Mouse (Mus musculus): ENCODE measurements around the gene Inf2. TPM values are rescaled to one million over a fixed set of nuclear protein-coding genes. Genes with fewer than 3 reads are reported as not detected.

The Inf2 gene
- total RNA-seq, 2 experiments from 2014 or later = 23.3 to 27.7 TPM

DNA sequence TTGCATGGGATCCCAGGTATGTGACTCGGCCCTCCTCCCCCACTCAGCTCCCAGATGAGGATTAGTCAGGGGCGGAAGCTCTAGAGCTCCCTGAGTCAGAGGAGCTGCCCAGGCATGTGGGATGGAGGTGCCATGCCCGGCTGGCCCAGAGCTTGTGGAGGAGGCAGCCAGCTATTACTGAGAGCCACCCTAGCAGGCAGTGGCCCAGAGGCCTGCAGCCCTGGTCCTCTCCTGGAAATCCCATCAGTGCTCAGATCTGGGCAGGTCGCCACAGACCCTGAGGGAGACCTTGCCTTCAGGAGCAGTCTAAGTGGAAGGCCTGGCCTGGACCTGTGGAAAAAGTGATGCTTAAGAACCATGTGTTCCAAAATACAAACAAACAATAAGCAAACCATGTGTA is 7.0 kb downstream of the Inf2 start:
- peak; percentile 71 to 76 for DNase-seq

DNA sequence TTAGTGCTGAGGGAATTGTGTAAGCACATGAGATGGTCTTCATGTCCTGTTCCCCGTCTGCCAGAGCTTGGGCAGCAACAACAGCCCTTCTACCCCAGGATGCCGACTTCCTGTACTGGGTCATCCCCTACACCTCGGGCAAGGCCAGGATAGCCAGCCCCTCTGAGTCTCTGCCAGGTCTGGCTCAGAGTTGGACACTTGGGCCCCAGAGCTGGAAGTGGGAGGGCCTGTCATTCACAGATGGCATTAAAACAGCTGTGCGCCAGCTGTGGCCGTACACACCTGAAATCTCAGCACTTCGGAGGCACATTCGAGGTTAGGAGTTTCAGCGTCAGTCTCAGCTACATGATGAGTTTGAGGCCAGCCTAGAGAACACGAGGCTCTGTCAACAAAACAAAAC is 7.9 kb downstream of the Inf2 start:
- DNase-seq = peak in 1 of 2 experiments; percentile 57

DNA sequence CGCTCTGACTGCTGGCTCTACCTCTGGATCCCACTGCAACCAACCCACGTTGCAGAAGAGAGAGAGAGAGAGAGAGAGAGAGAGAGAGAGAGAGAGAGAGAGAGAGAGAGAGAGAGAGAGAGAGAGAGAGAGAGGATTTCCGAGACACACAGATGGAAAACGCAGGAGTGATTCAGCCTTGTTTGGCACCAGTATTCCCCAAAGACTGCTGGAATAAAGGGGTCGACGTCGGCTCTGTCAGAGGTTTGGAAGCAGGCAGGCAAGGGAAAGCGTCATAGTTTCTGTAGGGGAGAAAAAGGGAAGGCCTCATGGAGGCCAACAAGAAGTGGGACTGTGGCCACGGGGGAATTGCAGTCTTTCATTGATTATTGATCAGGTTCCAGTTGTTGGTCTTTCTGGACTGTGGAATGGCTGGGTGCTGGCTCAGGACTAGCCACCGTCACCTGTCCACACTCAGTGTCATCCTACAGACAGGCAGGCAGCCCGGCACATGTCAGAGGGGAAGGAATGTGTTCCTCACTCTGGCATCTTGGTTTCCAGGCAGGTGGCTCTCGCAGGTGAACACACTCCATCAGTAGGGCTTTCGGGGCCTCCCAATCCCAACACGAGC is 8.4 kb downstream of the Inf2 start:
- no peak for DNase-seq

DNA sequence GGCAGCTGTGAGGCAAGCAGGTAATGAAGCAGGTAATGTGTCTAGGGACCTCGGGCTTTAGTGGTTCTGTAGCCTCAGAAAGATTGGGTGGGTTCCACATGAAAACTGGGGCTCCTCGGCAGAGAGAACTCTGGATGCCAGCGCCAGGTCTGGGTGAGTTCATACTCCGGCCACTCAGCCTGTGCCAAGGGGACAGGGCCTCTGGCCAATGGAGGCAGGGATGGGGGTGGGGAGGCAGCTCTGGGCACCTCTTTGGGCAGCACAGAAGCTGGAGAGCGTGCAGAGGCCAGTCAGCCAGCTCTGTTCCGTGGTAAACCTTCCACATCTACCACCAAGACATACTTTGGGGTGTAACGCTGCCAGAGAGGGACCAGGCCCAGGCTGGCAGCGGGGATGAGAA is 9.0 kb downstream of the Inf2 start:
- DNase-seq = peak in 1 of 2 experiments; percentile 74

DNA sequence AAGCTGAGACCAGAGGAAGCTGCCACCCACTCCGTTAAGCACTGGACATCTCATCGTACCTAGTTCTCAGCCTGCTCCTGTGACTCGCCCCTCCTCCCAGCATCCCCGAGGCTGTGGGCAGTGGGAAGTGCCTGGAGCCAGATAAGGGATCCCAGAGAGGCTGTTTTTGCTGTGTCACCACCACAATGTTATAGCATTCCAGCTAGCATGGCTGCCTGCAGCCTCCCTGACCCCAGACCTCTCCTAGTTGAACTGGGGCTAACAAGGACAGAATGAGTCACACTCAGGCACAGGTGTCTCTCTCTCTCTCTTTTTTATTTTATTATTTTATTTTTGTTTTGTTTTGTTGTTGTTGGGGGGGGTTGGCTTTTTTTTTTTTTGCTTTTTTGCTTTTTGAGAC is 10.6 kb downstream of the Inf2 start:
- no peak for DNase-seq

DNA sequence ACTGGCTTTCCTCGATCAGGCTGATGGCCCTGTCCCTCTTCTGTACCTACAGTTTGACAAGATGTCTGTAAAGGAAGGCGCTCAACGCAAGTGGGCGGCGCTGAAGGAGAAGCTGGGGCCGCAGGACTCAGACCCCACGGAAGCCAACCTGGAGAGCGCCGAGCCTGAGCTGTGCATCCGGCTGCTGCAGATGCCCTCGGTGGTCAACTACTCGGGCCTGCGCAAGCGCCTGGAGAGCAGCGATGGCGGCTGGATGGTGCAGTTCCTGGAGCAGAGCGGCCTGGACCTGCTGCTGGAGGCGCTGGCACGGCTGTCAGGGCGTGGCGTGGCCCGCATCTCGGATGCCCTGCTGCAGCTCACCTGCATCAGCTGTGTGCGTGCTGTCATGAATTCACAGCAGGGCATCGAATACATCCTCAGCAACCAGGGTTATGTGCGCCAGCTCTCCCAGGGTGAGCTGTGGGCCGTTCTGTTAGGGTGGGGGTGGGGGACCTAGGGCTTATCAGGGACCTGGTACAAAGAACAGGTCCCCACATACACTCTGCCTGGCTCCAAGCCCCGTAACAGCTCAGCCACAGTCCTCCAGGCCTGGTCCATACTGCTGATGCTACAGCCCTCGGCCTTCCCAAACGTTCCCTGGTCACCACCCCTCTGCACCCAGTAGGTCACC is 11.5 kb downstream of the Inf2 start:
- no peak for DNase-seq

DNA sequence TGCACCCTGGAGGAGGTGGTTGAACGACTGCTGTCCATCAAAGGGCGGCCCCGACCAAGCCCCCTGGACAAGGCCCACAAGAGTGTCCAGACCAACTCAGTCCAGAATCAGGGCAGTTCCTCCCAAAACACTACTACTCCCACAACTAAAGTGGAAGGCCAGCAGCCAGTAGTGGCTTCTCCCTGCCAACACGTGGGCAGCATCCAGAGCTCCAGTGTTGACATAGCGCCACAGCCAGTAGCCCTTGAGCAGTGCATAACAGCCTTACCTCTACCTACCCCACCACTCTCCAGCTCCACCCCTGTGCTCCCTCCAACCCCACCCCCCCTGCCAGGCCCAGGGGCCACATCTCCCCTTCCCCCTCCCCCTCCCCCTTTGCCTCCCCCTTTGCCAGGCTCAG is 15.4 kb downstream of the Inf2 start:
- DNase-seq = no peak

DNA sequence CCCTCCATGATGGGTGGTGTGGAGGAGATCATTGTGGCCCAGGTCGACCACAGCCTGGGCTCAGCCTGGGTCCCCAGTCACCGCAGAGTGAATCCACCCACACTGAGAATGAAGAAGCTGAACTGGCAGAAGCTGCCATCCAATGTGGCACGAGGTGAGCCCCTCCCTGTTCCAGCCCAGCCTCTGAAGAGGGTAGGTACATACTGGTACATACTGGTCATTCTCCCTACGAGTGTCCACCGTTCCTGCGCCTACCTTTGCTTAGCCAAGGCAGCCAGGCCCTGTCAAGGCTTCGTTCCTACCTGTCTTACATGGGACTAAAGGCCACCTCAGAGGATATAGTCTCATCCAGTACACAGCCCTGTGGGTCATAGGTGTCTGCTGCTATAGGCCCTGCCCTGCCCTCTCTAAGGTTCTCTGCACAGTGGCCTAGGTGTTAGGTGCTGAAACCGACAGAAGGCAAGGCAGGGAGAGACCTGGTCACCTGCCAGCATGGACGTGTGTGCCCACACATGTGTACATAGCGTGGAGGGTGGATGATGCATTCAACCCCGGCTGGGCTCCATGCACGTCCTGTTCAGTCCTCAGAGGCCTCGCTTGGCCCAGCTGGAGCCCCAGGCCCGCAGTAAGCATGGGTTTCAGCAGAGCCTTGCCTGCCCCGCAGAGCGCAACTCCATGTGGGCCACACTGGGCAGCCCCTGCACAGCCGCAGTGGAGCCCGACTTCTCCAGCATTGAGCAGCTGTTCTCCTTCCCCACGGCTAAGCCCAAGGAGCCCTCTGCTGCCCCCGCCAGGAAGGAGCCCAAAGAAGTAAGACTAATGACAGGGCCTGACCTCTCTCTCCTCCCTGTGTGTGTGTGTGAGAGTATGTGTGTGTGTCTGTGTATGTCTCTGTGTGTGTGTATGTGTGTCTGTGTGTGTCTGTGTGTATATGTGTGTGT is 16.4 kb downstream of the Inf2 start:
- peak in 1 of 2 experiments; percentile 59 for DNase-seq

DNA sequence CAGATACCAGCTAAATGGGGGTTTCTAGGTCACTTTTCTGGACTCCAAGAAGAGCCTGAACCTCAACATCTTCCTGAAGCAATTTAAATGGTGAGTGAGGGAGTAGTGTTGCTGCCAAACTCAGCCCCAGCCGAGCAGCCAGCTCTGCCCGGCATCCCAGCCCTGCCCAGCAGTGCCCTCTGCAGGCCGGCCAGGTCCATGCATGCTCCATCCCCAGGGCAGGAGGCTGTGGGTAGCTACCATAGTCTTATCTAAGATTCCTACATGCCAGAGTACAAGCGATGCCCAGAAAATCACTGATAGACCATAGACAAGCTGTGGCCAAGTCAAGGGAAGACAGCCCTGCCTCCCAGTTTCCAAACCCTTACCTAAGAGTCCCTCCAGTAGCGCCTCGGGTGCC is 17.2 kb downstream of the Inf2 start:
- DNase-seq = peak; percentile 81 to 91

DNA sequence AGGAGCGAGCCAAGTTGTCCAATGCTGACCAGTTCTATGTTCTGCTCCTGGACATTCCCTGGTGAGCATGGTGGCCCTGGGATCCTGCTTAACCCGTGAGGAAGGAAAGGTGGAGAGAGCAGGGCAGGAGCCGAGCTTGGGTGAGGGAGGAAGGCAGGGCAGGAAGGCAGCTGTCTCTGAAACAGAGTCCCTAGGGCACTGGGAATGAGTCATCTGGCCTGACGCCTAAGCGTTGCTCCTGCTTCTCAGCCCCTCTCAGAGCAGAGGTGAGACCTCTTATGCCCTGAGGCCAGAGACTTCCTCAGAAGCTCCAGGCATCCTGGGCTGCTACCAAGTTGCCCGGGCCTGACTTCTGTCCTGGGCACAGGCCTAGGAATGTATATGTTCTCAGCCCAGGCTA is 18.4 kb downstream of the Inf2 start:
- DNase-seq = peak in 1 of 2 experiments; percentile 54

DNA sequence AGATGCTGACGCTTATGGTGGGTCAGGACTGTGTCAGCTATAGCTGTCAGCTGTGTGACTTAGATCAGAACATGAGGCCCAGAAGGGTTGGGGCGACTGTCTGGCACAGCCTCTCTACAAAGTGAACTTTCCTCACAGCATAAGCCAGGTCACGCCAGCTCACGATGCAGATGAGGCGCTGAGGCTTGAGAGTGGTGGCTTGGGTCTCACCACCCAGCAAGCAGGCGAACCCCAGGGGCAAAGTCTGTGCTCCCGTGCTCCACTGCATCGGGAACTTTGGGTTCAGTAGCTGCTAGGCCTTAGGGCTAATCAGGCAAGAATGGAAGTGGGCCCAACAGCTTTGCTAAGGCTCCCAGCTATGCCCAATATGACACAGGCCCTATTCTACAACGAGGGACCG is 20.4 kb downstream of the Inf2 start:
- no peak for DNase-seq

DNA sequence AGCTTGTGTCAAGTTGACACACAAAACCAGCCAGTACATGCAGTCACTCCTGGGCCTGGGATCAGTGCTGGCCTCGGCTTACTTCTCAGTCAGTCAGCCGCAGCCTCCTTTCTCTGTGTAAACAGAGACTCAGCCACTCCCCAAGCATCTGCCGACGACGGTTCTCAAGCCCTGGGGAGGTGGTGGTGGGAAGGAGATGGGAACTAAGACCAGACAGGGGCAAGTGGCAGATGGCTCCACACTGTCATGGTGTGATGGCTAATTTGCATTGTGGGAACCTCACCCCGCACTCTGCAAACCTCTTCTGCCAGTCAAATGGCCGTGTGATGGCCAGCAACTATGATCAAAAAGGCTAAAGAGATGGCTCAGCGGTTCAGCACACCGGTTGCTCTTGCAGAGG is 28.1 kb downstream of the Inf2 start:
- DNase-seq = no peak

DNA sequence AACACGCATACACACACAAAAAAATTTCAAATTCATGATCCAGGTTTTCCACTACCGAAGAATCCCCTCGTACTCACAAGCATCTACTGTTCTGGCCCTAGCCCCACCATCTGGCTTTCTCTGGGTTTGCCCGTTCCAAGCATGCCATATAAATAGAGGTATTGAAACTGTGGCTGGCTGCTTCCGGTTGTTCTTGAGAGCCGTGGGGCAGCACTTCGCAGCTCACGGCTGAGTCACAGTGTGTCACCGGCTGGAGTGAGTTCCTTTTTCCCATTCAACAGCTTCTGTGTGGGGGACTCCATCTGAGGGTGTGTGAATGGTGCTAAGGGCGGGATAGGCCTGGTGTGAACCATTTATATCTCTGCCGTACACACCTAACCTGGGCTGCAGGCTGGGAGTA is 28.6 kb downstream of the Inf2 start:
- DNase-seq = peak in 1 of 2 experiments; percentile 60

DNA sequence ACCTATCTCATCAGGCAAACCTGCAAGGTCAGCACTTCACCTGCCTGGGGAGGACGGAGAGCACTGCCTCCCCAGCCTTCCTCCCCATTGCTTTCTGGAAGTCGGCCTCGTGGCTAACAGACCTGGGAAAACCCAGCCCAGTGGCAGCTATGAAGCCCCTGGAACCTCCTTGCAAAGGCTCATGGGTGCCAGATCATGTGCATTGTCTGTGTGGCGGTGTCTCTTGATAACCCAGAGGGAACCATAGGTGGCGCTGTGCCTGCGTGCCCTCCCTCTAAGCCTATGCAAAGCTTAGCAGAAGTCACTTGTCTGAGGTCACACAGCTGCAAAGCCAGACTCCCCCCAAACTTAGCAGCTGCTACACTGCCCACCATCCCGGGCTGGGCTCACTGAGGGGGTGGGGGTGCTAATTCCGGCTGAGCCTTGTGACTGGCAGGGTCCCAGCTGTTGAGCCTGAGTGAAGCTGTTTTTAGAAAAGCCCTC is 29.4 kb downstream of the Inf2 start:
- DNase-seq = peak; percentile 75 to 85

DNA sequence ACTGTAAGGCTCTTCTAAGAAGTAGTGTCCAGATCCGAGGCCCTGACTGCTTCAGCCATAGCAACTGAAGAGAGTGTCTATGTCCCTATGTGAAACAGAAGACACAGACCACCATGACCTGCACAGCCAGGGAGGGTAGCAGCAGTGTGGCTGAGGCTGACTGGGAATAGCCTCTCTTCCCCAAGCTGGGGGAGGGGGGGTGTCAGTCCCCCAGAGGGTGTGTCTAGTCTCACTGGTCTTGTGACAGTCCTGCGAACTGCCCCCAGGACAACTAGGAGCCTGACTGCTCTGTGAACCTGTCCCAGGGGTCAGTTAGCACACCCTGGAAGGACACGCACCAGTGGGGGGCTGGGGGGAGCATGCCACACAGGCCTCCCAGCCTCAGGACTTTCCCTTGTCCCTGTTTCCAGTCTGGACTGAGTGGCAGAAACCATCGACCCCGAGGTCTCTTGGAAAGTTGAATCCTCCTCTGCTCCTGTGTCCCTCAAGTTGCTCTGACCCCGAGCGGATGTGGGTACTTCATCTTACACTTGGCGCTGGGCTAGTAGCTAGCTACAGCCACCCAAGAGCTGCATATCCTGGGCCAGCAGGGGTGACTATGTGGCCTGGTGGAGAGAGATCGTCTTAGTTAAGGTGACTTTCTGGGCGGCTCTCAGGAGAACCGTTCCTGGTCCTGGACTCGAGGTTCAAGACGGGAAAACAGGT is 30.5 kb downstream of the Inf2 start:
- DNase-seq = no peak

DNA sequence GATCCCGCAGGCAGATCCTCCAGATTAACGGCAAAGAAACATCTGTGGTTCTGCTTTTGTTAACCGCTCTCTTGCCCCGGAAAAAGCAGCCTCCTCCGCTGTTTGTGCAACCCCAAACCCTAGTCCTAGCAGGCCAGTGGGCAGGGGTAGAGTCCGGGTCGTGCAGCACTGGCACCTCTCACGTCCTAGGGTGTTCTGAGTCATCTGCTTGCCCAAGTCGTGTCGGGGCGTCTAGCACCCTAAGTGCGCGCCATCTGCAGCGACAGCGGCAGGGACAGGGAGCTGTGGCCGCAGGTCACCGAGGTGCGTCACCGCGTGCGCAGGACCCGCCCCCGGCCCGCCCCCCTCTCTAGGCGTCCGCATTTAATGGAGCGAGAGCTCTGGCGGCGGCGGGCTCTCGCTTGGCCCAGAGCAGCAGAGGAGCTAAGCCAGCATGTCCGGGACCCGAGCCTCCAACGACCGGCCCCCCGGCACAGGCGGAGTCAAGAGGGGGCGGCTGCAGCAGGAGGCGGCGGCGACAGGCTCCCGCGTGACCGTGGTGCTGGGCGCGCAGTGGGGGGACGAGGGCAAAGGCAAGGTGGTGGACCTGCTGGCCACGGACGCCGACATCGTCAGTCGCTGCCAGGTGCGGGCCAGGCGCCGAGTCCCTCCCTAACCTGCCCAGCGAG is 31.2 kb downstream of the Inf2 start, which contains the start of gene Adssl1:
Adssl1 (plus strand) TSS at position 360 of the 668 bp plus-strand sequence.
- DNase-seq = peak; percentile 72 to 83

DNA sequence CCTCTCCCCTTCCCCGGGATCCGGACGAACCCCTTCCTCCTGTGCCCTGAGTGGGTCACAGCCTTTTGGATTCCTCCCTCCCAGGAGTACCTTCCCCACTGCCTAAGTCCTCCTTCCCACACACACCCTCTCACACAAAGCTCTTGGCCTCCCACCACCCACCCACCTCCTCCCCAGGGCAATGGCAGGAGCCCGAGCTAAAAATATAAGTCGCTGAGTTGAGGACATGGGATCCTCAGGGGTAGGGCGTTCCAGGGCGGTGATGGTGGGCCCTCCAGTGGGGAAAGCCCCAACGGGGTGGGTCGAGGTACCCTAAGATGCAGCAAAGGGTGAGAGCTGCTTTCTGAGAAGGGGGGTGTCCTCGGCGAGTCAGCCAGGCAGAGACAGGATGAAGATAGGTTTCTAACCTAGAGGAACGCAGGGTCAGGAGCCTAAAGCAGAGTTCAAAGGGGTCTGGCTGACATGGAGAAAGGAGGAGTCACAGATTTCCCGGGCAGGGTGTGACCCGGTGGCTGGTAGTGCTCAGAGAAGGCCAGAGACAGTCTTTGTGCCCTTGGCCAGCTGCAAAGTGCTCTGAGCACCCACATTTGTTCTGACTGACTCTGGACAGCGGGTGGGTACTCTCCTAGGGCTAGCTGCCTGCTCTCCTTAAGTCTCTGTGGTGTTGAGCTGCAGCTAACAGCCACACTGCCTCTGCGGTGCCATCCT is 31.9 kb downstream of the Inf2 start:
- no peak for DNase-seq

DNA sequence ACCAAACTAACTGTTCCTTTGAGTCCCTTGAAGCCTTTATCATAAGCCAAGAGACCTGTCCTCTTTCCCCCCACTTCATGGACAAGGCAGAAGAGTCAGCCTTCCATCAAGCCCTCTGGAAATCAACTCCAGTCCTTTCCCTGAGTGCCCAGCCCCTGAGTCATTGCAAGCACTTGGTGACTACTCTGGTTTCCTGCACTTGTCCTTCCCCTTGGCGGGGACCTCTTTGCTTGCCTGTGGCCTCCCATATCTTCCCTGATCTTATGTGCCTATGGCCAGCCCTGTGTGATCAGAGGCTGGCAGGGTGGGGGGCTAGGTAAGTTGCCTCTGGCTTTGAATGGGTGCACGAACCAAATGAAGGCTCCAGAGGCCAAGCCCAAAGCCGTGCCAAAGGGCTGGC is 33.3 kb downstream of the Inf2 start:
- DNase-seq = peak in 1 of 2 experiments; percentile 57

DNA sequence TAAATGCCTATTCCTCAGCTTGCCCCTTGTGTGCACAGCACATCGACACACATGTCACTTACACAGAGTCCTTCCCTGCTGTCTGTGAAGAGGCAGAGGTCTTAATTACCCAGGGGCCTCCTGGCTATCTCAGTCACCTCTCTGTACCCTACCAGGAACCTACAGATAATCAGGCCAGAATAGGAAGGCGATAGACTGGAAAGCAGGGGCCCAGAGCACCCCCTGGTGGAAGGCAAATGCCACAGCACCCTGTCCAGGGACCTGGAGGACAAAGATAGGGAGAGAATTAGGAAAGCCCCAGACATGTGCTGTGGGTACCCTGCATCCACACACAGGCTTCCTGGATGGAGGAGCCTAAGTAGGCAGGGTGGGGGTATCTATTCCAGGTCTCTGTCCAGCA is 35.2 kb downstream of the Inf2 start:
- peak; percentile 61 to 81 for DNase-seq

DNA sequence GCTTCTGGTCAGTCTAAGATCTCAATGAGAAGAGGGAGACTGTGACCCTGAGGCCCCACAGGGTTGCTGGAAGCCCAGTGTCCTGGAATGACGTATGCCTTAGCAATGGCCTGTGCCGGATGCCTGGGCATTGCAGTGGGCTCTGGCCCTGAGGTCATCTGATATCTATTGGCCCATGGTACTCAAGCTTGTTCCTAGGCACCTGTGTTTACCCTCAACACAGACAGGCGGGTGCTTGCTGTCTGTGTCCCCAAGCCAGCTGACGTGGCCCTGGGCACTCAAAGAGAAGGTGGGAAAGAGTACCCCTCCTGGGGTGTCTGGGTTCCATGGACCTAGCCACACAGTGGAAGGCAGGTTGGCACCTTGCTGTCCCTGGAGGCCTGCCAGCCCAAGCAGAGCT is 37.1 kb downstream of the Inf2 start:
- DNase-seq = no peak

DNA sequence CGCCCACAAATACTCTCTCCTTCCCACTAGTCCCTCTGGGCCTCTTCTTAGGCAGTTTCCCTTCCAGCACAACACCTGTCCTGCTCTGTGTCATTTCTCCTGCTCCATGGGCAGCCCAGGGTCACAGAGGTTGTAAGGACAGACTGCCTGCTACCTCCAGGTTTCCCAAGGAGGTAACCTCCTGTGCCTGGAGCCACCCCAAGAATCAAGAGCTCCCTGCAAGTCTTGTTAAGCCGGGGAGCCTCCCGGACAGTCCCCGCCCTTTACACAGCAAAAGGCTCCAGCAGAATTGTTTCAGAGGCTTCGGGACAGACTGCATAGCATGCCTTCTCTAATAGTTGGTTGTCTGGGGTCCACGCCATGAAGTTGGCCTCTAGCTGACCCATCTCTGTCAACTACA is 37.9 kb downstream of the Inf2 start:
- no peak for DNase-seq
